Mouse (Mus musculus): Measurements from ENCODE around the gene Mcam. TPM values are rescaled to one million over a fixed set of nuclear protein-coding genes. Genes with fewer than 3 reads are reported as not detected.
"Not testable (repeated sequence)": the region's sequence is repeated elsewhere in the genome, so short reads cannot be mapped to it uniquely, and the experiment has no call there.

The Mcam gene
- polyA plus RNA-seq, 1 experiment, result not detected

DNA sequence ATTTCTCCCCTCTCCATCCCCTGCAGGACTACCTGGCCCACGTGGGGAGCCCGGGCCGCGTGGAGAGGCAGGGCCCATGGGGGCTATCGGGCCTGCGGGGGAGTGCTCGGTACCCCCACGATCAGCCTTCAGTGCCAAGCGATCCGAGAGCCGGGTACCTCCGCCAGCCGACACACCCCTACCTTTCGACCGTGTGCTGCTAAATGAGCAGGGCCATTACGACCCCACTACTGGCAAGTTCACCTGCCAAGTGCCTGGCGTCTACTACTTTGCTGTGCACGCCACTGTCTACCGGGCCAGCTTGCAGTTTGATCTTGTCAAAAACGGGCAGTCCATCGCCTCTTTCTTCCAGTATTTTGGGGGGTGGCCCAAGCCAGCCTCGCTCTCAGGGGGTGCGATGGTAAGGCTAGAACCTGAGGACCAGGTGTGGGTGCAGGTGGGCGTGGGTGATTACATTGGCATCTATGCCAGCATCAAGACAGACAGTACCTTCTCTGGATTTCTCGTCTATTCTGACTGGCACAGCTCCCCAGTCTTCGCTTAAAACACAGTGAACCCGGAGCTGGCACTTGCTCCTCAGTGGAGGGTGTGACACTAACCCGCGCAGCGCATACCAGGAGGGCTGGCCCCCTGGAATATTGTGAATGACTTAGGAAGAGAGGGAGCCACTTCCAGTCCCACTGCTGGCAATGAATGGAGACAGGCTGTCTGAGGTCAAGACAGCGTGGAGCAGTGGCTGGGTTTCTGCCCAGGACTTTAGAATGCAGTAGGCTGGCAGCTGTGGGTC is 25.8 kb upstream of the Mcam start:
- Histone ChIP-seq H3K9me3 (no peaks in the 10 kb centered on the region), H3K4me3 (replicated peaks) (no peak overlapping the region), H3K36me3 (replicated peaks; ENCODE audit: low read length) (peaks cover 59% of the 10 kb centered on the region), H3K4me1 (peaks cover 59% of the 10 kb centered on the region), H3K27me3 (replicated peaks) (no peaks in the 10 kb centered on the region)
- no peak for TF ChIP-seq GATA1 (IDR thresholded peaks at IDR 0.05; ENCODE audit: borderline replicate concordance, low read length)
- TF ChIP-seq FLI1 (IDR thresholded peaks at IDR 0.05; ENCODE audit: low read length), result no peak

DNA sequence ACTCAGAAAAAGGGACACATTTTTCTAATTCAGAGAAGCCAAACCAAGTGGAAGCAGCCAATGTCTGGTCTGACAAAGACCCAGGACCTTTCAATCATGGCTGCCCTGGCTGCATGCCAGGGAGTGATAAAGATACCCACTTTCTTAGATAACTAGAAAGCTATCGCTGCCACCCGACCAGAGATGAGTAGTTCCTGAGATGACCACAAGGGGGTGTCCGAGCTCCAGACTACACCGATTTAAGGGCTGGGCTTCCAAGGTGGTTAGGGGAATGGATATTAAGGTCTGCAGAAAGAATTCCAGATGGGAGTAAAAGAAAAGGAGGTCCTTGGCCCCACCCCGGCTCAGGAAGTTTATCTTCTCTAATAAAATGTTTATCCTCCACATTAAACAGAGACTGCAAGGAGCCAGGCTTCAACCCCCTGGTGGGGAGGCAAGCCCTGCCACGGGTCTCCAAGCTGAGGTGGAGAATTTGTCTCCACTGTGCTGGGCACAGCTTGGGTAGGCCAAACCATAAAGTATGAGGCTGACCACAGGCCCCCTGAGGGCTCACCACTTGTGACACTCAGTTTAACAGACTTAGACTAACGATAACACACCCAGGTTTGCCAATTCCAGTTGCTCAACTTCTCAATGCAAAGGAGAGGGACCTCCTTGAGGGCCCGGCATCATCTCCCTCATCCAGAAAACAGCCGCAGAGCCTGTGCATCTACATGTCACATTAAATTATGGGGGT is 24.7 kb upstream of the Mcam start:
- Histone ChIP-seq H3K27me3 (replicated peaks) (no peaks in the 10 kb centered on the region), H3K4me1 (peaks cover 69% of the 10 kb centered on the region), H3K9me3 (no peaks in the 10 kb centered on the region), H3K4me3 (replicated peaks) (no peak overlapping the region), H3K36me3 (replicated peaks; ENCODE audit: low read length) (peaks cover 53% of the 10 kb centered on the region)
- TF ChIP-seq FLI1 (IDR thresholded peaks at IDR 0.05; ENCODE audit: low read length), result no peak
- no peak for TF ChIP-seq GATA1 (IDR thresholded peaks at IDR 0.05; ENCODE audit: borderline replicate concordance, low read length)

DNA sequence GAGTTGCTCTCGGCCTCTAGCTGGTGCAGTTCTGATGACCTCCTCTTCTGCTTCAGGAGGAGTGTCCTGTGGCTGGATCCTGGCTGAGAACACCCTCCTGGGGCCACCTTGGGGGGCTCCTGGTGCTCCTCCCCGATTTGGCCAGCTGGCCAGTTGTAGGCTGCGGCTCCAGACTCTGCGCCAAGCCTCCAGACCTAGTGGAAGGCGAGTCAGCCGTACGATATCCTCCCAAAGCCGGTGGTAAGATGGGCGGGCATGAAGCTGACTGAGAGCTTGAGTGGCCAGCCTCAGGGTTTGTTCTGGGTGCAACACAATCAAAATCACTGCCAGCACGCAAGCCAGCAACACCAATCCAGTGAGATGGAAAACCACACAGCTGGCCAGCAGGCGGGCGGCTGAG is 22.4 kb upstream of the Mcam start:
- not testable (repeated sequence) for H3K4me3 ChIP-seq (replicated peaks)
- H3K4me1 ChIP-seq, result peaks cover 69% of the 10 kb centered on the region

DNA sequence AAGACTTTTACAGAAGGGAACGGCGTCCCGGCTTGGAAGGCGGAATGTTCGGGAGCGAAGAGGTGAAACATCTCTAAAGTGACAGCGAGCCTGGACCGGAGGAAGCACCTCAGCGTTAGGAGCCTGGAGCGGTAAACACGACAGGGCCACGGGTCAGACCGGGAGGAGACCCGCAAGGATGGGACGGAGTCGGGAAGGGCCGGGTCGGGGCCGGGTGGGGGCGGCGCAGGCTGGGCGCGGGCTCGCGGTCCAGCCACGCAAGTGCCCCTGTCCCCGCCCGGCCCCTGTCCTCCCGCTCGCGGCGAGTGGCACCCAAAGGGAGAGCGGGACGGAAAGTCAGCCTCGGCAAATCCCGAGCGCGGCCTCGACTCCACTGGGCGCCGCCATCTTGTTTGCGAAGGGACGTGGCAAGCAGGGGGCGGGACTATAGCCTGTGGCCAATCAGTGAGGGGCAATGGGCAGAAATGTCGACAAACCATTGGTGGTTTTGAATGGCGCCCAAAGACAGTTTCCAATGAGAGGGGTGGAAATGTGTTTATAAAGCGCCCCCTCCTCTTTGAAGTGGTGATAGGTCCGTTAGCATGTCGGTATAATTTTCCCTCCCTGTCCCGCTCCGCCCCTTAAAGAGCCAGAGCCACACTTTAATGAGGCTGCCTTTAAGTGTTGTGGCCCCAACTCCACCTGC is 21.0 kb upstream of the Mcam start, which contains the start of the genes Gm49380 and Rnf26:
TSS of gene Gm49380 (minus strand) at position 396 of the 685 bp plus-strand sequence.
TSS of gene Rnf26 (minus strand) at position 413 of the 685 bp plus-strand sequence.
- Histone ChIP-seq H3K27me3 (replicated peaks) (peaks cover 6% of the 10 kb centered on the region), H3K9me3 (no peaks in the 10 kb centered on the region), H3K4me3 (replicated peaks) (peak within 1 kb of the TSS; percentile 93), H3K36me3 (replicated peaks; ENCODE audit: low read length) (peaks cover 20% of the 10 kb centered on the region), H3K4me1 (peaks cover 56% of the 10 kb centered on the region)
- no peak for TF ChIP-seq GATA1 (IDR thresholded peaks at IDR 0.05; ENCODE audit: borderline replicate concordance, low read length)
- TF ChIP-seq FLI1 (IDR thresholded peaks at IDR 0.05; ENCODE audit: low read length), result peak; percentile 18; the same call in 1 of the 2 replicates

More for the DNA sequence above, 22.4 kb upstream of the Mcam start:
- not testable (repeated sequence) for H3K27me3 ChIP-seq (replicated peaks); H3K9me3 ChIP-seq
- peaks cover 33% of the 10 kb centered on the region for H3K36me3 ChIP-seq (replicated peaks; ENCODE audit: low read length)

DNA sequence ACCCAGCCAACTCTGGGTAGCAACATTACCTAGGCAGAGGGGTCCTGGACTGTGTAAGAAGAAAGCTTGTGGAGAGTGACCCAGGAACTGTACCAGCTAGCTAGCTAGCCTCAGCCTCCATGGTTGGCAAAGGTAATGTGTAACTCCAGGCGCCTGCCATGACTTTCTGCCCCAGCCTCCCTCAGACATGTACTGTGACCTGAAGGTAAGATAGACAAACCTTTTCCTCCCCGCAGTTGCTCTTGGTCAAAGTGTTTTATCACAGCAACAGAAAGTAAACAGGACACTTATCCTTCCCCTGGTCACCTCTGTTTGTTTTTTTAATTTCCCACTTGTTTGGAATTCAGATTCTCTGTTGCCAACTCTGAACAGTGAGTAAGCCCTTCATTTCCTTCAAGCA is 19.8 kb upstream of the Mcam start:
- no peak overlapping the region for H3K4me3 ChIP-seq (replicated peaks)
- no peak for TF ChIP-seq GATA1 (IDR thresholded peaks at IDR 0.05; ENCODE audit: borderline replicate concordance, low read length)
- no peak for TF ChIP-seq FLI1 (IDR thresholded peaks at IDR 0.05; ENCODE audit: low read length)
- H3K9me3 ChIP-seq, result no peaks in the 10 kb centered on the region
- H3K27me3 ChIP-seq (replicated peaks), result peaks cover 6% of the 10 kb centered on the region
- peaks cover 47% of the 10 kb centered on the region for H3K4me1 ChIP-seq
- H3K36me3 ChIP-seq (replicated peaks; ENCODE audit: low read length), result peaks cover 10% of the 10 kb centered on the region

DNA sequence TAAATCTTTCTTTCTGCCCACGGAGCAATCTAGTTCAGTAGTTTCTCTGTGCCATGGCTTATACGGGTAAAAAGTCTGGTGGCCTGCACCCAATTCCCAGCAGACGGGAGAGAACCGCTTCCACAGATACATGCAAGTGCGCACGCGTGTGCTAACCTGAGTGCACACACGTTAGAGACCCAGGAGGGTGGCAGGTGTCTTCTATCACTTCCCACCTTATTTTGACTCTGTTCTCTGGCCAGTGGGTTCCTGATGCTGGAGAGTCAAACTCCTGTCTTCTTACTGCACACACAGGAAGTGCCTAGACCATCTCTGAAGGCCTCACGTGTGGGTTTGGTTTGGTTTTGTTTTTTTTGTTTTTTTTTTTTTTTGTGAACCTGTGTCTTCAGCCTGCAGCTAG is 18.7 kb upstream of the Mcam start:
- Histone ChIP-seq H3K4me1 (peaks cover 43% of the 10 kb centered on the region), H3K36me3 (replicated peaks; ENCODE audit: low read length) (no peaks in the 10 kb centered on the region), H3K9me3 (no peaks in the 10 kb centered on the region), H3K4me3 (replicated peaks) (no peak overlapping the region), H3K27me3 (replicated peaks) (peaks cover 11% of the 10 kb centered on the region)
- TF ChIP-seq GATA1 (IDR thresholded peaks at IDR 0.05; ENCODE audit: borderline replicate concordance, low read length), result no peak
- TF ChIP-seq FLI1 (IDR thresholded peaks at IDR 0.05; ENCODE audit: low read length), result no peak

DNA sequence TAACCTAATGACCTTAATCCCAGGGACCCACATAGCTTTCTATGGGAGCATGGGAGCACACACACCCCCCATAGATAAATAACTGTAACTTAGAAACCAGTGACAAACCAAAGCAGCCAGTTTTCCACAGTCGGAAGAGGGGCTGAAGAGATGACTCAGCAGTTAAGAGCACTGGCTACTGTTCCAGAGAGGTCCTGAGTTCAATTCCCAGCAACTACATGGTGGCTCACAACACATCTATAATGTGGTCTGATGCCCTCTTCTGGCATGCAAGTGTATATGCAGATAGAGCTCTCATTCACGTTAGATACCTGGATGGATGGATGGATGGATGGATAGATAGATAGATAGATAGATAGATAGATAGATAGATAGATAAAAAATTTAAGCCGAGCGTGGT is 18.1 kb upstream of the Mcam start:
- Histone ChIP-seq H3K9me3 (no peaks in the 10 kb centered on the region), H3K27me3 (replicated peaks) (peaks cover 13% of the 10 kb centered on the region), H3K4me1 (peaks cover 43% of the 10 kb centered on the region), H3K4me3 (replicated peaks) (no peak overlapping the region), H3K36me3 (replicated peaks; ENCODE audit: low read length) (no peaks in the 10 kb centered on the region)
- TF ChIP-seq FLI1 (IDR thresholded peaks at IDR 0.05; ENCODE audit: low read length) (no peak), GATA1 (IDR thresholded peaks at IDR 0.05; ENCODE audit: borderline replicate concordance, low read length) (no peak)

DNA sequence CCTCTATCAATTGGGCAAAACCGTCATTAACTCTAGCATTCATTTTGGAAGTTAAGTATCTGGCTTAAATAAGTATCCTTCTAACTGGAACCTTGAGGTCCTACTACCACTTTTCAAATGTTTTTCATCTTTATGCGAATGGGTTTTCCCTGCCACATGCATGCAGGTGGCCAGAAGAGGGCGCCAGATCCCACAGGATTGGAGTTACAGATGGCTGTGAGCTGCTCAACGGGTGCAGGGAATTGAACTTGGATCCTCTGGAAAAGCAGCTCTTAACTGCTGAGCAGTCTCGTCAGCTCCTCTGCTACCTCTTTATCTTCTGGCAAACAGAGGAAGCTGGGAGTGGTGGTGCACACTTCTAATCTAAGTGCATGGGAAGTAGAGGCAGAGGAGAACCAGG is 15.3 kb upstream of the Mcam start:
- H3K36me3 ChIP-seq (replicated peaks; ENCODE audit: low read length), result no peaks in the 10 kb centered on the region
- no peak overlapping the region for H3K4me3 ChIP-seq (replicated peaks)
- TF ChIP-seq GATA1 (IDR thresholded peaks at IDR 0.05; ENCODE audit: borderline replicate concordance, low read length), result no peak
- no peak for TF ChIP-seq FLI1 (IDR thresholded peaks at IDR 0.05; ENCODE audit: low read length)
- no peaks in the 10 kb centered on the region for H3K9me3 ChIP-seq
- peaks cover 15% of the 10 kb centered on the region for H3K27me3 ChIP-seq (replicated peaks)
- peaks cover 27% of the 10 kb centered on the region for H3K4me1 ChIP-seq

DNA sequence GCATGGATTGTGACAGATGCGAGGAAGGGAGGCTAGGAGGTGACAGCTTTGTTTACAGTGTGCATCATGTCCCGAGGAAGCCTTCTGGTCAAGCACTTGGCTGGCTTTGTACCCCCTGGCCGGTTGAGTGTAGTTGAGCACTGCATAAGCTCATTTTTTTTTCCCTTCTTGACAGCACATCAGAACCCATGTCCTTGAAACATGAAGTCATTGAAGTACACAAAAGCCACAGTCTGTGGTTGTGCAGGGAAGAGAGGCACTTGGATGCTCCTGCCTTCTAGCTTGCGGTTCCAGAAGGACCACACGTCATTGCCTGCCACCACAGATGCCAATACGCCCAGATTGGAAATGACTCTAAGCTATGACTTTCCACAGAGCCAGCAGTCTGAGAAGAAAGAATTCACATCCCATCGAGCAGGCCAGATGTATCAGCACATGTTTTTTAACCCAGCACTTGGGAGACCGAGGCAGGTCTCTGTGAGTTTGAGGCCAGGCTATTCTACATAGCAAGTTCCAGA is 14.3 kb upstream of the Mcam start:
- Histone ChIP-seq H3K9me3 (no peaks in the 10 kb centered on the region), H3K4me3 (replicated peaks) (no peak overlapping the region), H3K36me3 (replicated peaks; ENCODE audit: low read length) (no peaks in the 10 kb centered on the region), H3K27me3 (replicated peaks) (peaks cover 15% of the 10 kb centered on the region), H3K4me1 (peaks cover 19% of the 10 kb centered on the region)
- no peak for TF ChIP-seq GATA1 (IDR thresholded peaks at IDR 0.05; ENCODE audit: borderline replicate concordance, low read length)
- TF ChIP-seq FLI1 (IDR thresholded peaks at IDR 0.05; ENCODE audit: low read length), result no peak

Data from megakaryocyte, embryonic 14.5 days (primary cell).